Mouse (Mus musculus) large intestine, adult 2 months (tissue): ENCODE data around the gene Mrps11. TPM values are rescaled to one million over a fixed set of nuclear protein-coding genes. Genes with fewer than 3 reads are reported as not detected.
A peak's percentile ranks its signal among the peaks of the same experiment; 100 is the strongest.

Experiments used
- DNase-seq: peaks from one replicate; pipeline ENCODE4 v3.0.0-alpha.2; 2012; ENCODE audit warnings: low read depth, low spot score
- WGBS: fragments of 180-500 bp; shearing (Covaris S2); methylation state at CpG from one replicate; pipeline ENCODE4 v1.1.7; 2018; 5-methylcytosine and 5-hydroxymethylcytosine counted together
- polyA plus RNA-seq: library from polyadenylated mRNA; depleted of rRNA; stranded (reverse); fragments of >200 nt; gene quantifications from 2 replicates; pipeline ENCODE4 v1.2.3, GENCODE M21; 2012

Mrps11 gene
- polyA plus RNA-seq, 1 experiment, result 43.5 TPM

DNA sequence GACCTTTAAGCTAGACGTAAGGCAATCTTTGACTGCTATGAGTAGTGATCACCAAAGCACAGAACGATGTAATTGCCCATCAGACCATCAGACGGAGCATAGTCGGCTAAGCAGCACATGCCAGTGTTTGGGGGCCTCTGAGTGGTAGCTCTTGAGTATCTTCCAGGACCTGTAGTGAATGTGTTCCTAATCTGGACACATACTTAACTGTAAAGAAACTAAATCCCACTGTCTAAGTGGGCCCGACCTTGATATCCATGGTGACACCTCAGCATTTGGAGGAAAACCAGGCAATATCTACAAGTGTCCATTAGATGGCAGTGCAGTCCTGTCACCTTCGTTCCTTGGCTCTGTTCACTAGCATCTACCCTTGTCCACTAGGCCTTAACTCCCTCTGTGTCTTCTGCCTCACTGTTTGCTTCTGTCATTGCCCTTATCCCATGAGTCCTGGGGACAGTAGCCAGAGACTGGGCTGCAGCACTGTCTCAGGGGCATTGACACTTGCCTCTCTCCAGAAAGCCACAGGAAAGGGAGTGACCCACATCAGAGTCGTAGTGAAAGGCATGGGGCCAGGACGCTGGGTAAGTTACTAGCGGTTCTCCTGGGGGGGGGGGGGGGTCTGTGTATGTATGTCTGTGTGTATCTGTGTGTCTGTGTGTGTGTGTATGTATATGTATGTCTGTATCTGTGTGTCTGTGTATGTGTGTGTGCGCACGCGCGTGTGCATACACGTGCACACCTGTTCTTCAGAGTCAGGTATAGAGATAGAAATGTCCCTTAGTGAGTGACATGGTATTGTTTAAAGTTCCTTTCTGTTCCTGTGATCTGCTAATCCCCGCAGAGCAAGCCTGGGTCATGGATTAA is 8.7 kb downstream of the Mrps11 start:
- DNase-seq, result peak; percentile 13
- WGBS, result 79% methylated on average over 15 of the region's 15 CpGs

DNA sequence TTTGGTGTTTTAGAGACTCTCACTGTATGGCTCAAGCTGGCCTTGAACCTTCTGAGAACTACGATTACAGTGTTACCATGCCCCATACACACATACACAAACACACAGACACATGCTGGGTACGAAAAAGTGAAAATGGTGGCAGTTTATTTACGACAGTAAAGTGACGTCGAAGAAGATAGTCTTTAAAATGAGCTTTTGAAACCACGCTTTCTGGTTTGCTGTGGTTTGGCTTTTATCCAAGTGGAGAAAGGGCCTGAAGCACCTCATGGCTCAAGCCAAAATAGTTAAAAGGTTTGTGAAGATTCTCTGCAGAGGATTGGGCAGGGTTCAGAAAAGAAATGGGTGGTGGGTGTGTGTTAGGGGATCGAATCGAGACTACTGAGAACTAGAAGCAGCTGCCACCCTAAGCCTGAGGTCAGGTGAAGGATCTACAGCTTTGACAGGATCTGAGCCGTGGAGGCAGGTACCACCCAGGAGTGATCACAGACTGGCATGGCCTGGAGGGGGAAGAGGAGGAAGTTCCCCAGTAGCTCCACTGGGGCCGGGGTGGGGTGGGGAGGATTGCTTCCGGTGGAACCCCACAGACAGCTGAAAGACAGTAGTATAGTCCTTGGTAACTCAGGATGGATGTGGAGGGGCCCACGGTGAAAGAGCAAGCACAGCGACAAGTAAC is 11.1 kb downstream of the Mrps11 start:
- no peak for DNase-seq
- WGBS, result 69% methylated on average over 13 of the region's 13 CpGs

DNA sequence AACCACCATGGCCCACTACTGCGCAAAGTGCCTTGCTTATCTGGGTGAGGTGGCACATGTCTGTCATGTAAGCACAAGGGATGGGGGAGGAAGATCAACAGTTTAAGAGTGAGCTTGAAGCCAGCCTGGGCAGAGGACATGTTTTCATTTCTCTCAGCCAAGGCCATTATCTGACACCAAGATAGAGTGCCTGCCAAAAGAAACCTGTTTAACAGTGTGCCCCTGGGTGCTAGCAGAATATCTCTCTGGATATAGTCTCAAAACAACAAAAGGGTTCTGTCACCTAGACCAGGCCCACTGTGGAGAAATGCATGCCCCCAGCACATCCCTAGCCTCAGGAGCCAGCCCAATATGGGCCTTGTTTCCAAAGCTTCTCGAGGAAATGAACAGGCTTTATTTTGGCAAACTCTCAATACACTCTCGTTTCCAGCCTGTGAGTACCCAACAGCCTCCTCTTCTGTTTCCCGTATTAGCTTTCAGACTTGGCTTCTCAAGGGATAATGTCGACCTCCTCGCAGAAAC is 11.7 kb downstream of the Mrps11 start:
- 46% methylated on average over 6 of the region's 6 CpGs for WGBS
- no peak for DNase-seq

DNA sequence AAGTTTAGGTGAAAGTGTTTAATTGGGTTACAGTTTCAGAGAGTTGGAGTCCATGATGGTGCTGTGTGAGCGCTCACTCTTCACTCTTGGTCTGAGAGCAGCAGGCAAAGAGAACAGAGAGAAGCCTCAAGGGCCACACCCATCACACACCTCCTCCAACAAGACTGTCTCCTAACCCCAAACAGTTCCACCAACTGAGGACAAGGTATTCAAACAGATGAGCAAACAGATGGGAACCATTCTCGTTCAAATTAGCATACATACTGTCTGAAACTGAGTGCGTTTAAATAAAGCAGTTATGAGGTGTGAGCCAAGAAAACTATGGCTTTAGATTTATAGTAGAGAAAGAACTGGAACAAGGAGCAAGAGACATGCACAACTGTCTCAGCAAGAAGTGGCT is 13.7 kb downstream of the Mrps11 start:
- WGBS, result 80% methylated on average over 3 of the region's 3 CpGs
- DNase-seq, result no peak

DNA sequence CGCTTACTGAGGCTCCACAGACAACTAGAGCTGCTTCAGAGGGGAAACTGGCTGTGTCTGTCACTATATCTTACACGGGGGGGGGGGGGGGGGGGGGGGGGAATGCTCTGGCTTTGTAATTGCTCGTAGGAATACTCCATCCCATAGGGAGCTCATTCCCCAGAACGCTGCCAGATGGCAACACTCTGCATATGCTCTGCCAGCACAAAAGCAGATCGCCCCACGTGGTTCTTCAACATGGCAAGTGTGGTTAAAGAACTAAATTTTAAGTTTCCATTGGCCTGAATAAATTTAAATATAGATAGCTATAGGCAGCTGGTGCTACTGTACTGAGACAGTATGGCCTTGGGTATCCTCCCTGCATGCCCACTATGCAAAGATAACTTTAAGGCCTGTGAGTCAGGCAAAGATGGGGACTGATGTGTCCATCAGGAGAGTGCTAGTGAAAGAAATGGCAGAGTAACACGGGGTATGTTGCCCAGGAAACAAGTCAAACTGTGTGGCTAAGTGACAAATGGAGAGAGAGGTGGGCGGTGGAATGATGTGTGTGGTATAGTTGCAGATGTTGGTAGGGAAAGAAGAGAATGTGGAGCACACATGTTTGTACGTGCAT is 15.0 kb downstream of the Mrps11 start:
- no peak for DNase-seq
- WGBS, result 64% methylated on average over 9 of the region's 9 CpGs

DNA sequence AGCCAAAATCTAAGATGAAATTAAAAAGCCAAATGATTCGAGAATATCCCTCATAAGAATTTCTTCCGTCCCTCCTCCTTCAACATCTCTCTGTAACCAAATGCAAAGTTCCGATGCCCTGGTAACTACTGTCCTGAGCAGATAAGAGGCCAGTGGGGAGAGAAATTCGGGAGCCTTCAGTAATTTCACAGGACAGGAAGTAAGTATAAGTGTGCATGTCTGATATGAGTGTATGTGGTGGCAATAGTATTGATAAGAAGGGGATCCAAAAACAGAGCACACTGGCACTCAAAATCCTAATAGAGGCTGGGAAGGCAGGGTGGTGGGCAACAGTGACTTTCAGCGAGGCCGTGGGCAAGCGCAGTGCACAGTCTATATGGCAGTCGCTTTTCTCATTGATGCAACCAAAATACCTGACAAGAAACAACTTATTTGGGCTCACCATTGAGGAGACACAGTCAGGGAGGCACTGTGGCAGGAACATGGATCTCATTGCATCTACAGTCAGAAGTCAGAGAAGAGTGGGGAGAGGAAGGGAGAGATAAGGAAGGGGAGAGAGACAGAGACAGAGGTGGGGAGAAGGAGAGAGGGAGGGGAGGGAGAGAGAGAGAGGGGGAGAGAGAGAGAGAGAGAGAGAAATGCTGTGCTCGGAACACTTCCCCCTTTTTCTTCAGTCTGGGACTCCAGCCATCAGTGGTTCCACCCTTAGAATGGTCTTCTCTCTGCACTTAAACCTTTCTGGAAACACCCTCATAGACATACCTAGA is 17.0 kb downstream of the Mrps11 start:
- 69% methylated on average over 9 of the region's 9 CpGs for WGBS
- DNase-seq, result no peak

DNA sequence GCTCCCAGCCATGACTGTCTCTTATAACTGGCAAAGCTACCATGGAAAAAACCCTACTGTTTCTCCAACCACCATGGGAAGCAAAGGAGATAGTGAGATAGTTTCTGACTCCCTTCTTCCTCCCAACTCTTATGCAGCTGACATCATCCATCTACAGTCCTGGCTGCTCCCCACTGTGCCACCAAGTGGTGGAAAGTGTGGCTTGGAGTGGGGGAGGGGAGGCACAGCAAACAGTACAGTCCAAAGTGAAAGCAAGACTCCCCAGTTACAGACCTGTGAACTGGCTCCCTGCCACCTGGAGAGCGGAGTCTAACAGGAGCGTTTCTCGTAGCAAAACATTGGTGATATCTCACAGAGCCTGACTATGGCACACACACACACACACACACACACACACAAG is 20.9 kb downstream of the Mrps11 start:
- 23% methylated on average over 3 of the region's 3 CpGs for WGBS
- DNase-seq, result no peak

DNA sequence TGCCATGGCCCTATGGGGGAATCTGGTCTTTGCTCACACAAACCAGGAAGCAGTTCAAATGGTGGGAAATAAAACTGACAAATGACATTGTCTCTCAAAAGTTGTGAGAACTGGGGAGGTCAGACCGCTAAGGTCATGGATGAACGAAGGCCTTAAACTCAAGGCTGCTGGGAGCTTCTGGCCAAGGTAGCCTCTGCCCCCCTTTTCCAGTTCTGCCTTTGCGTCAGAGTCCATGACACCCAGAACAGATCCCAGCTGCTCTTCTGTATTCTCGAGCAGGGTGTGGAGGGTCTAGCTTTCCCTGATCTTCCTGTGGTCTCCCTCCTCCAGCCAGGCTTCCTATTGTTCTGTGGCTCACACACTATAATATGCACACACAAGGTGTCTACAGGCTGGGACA is 24.3 kb downstream of the Mrps11 start:
- WGBS, result 68% methylated on average over 4 of the region's 4 CpGs
- no peak for DNase-seq

DNA sequence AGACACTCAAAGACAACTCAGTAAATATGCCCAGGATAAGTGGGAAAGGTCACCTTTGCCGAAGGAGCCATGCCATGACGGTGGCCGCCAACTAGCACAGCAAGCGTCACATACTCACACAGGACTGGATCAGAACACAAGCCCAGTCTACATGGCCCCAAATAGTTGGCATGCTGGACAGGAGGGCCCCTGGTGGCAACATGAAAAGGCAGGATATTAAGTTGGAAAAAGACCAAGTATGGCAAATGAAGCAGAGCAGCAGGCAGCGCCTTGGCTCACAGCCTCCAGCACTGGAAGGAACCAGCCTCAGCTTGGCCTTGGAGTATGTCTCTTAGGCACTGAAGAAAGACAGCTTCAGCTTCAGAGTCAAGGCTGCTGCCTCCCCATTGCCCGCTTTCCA is 30.9 kb downstream of the Mrps11 start:
- DNase-seq, result no peak
- 89% methylated on average over 6 of the region's 6 CpGs for WGBS

DNA sequence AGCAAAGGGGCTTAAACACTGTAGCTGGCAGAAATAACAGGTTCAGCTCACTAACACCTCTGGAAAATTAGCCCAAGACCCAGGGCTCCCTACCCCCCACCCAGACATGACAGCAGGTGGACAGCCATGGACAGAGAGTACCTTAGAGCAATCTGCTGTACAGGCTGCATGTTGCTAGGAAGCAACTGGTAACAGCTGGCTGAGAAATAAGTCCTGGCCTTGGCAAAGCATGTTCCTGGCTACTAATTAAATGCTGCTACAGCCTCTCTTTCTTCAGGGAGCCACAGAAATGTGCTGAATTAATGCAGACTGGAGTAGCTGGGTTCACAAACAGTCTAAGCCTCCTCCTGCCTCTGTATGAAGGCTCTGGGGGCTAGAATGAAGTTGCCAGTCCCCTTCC is 31.8 kb downstream of the Mrps11 start:
- DNase-seq, result no peak

DNA sequence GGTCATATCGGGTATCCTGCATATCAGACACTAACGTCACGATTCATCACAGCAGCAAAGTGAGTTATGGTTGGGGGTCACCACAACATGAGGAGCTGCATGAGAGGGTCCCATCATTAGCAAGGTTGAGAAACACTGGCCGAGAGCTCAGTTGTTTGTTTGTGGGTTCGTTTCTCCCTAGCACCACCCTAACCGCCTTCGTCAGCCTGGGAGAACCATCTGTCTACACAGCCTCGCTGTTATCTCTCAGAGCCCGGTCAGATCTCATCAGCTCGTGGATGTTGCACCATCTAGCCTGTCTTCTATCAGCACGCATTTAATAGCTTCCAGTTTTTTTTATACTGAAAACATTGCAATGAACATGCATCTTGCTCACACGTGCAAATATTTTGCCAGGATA is 35.4 kb downstream of the Mrps11 start:
- WGBS, result 72% methylated on average over 12 of the region's 12 CpGs

DNA sequence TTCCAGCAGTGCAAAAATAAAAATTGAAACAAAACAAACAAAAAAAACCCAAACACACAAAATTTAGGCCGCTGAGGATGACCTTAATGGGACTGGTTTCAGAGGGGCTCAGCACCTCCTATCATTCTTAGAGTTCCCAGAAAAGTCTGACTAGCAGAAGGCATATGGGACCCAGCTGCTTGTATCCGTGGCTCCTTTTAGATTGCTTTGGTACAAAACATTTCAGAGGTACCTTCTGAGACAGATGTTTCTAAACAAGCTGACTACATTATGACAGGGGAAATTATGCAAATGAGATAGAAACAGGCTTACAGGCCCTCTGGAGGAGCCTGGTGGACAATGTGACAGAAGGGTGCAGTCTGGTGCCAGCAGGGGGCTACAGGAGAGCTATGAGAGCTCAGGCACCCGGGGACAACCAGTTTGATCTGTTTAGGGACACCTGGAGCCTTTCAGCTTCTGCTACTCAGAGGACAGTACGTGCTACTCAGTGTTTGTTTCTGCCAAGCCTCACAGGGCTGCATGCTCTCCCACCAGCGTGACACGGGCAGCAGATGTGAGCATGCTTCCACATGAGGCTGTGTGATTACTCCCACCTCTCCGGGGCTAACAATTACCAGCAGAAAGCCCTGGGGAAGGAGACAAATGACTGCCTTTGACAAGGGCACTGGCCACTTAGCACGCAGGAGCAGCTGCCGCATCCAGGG is 43.9 kb downstream of the Mrps11 start:
- DNase-seq, result no peak
- 30% methylated on average over 9 of the region's 9 CpGs for WGBS

More for the DNA sequence above, 35.4 kb downstream of the Mrps11 start:
- DNase-seq, result no peak

DNA sequence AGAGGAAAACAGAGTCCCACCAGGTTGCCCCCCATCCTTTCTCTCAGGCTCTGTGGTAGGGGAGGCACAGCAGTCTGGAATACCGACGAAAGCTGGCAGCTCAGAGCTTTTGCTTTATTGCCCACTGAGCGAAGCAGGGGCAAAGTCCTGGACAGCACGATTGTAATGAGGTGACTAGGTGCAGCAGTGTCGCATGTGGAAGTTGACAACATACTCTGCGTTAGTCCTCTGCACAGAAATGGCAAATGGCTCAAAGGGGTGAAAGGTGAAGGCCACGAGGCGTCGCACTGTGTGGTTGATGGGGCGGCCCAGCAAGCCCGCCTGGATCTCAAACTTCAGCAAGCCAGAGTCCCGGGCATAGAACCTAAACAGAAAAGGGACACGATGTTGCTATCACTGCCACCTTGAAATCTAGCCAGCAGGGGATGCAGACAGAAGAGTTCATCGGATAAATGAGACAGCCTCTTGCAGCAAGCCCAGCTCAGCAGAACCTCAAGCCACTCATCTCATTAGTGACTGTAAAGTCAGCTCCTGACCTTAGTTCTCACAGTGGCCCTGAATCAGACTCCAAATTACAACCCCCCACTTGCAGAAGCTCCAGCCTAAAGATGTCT is 44.9 kb downstream of the Mrps11 start:
- peak; percentile 46 for DNase-seq
- WGBS, result 31% methylated on average over 14 of the region's 14 CpGs

DNA sequence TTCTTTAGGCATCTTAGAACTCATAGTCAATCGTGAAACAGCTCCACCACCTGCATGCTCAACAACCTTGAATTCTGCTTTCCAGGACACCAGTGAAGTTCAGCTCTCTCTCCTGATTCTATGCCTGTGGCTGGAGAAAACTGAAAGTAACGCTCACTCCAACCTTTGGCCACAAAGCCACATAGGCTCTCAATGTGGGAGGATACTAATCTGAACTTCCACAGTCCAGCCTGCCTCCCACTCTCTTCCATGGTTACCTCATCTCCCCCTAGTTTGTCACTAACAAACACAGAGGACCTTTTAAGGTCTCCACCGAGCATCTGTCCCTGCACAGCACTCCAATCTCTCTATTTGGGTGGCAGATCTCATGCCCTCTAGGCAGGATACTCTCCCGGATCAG is 52.7 kb downstream of the Mrps11 start:
- DNase-seq, result no peak
- WGBS, result 83% methylated on average over 4 of the region's 4 CpGs

DNA sequence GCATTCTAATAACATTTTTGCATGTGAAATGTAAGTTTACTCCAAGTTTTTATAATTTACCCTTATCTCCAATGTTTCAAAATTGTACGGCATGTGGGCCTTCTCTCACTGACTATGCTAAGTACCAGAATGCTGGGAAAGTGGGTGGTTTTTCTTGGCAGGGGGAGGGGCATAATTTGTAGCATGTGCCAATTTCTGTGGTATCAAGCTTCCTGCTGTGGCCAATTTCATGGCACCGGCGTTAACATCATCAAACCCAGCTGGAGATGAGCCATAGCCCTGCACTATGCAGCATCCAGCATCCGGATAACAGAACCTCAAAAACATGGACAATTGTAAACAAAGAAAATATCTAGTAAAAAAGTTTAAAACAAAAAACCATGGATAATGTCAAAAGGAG is 54.3 kb downstream of the Mrps11 start:
- DNase-seq, result no peak
- 74% methylated on average over 4 of the region's 4 CpGs for WGBS

DNA sequence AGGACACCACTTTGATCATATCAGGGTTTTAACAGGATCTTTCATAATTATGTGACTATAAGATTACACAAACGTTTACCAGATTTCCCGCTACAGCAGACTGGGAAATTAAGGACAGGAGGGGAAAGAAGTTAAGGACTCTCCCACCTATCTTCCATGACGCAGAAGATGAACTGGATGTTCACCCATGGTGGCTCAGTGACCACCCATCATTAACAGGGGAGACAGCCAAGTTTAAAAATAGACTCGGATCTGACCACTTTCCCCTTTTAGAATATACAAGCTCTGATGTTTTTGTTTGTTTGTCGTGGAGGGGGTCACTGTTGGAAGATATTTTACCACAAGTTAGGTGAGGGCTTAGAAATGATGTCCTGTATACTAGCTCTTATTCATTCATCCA is 58.7 kb downstream of the Mrps11 start:
- no peak for DNase-seq
- 73% methylated on average over 5 of the region's 5 CpGs for WGBS
